Mouse (Mus musculus): ENCODE data around the gene Mospd3. TPM values are rescaled to one million over a fixed set of nuclear protein-coding genes. Genes with fewer than 3 reads are reported as not detected.

Mospd3 gene
- 4.9 and 5.8 TPM in 2 replicates for total RNA-seq (2014; rRNA removed)
- 61.5 and 67.9 TPM in 2 replicates for polyA plus RNA-seq (2015; fragmentation: Nextera tagmentation; extraction: Ambion mirVana)

- H3K27me3 ChIP-seq (ENCODE audit: insufficient read depth, low read length), result no peaks in the 10 kb centered on the region
- ATAC-seq, result peak; percentile 98
- no peak for TF ChIP-seq CTCF (IDR thresholded peaks at IDR 0.05; ENCODE audit: low read depth)
These were observed at the start of gene Mospd3 for GRCm38 (mm10) chr5:137600619-137601364. Gene Mospd3, minus strand, starts transcription at chr5:137601058.

DNA sequence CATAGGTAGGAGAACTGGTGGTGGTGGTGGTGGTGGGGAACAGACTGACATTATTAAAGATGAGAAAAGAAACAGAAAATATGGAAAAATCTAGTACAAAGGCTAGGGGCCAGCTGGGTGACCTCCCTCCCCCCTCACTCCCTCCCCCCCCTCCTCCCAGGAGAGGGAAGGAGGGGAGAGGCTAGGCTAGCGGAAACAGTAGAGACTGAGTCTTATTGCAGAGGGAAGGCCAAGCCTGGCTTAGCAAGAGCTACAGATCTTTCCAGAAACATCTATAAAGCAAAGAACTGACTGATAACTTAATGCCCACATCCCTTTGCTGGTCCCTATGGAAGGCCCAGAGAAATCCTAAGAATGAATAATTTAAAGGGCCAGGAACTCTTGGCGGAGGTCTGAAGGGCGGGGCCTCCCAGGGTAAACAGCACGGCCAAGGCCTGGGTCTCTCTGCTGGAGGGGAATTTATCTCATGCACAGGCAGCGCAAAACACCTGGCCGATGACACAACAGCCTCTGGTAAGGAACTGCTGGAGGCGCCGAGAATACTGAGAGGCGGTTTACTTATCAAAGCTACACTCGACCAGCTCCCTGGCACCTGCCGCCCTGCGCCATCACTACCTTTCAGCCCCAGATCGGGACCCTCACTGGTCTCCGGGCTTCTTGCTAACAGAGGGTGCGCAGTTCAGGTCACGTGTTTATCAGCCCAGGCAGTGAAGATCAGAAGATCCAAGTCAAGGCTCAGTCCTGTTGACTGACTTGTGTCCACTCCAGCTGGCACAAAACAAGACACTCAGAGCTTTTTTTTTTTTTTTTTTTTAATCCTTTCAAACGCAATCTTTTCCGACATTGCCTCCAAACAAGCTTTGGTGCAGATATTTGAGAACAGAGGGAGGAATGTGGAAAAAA lies 49.1 kb upstream of the Mospd3 start:
- no peak for TF ChIP-seq CTCF (IDR thresholded peaks at IDR 0.05; ENCODE audit: low read depth)
- Histone ChIP-seq H3K4me3 (ENCODE audit: low read depth, low read length) (no peak overlapping the region), H3K4me1 (ENCODE audit: insufficient read depth) (no peaks in the 10 kb centered on the region), H3K36me3 (ENCODE audit: insufficient read depth) (peaks cover 25% of the 10 kb centered on the region), H3K27me3 (ENCODE audit: insufficient read depth, low read length) (peaks cover 14% of the 10 kb centered on the region; the same call in 1 of the 2 replicates), H3K27ac (ENCODE audit: low read depth, low read length) (no peak overlapping the region), H3K9me3 (ENCODE audit: low read length) (no peaks in the 10 kb centered on the region), H3K4me2 (ENCODE audit: low read depth) (no peak overlapping the region), H3K9ac (no peak overlapping the region)
- 21% methylated on average over 18 of the region's 18 CpGs for WGBS
- DNase-seq (no peak), ATAC-seq (no peak)

More at GRCm38 (mm10) chr5:137600619-137601364, at the start of gene Mospd3:
- peaks cover 16% of the 10 kb centered on the region for H3K4me1 ChIP-seq (ENCODE audit: insufficient read depth)
- peak; percentile 98 for DNase-seq
- H3K9ac ChIP-seq, result peak within 1 kb of the TSS; percentile 87
- peak within 1 kb of the TSS; percentile 74 for H3K4me3 ChIP-seq (ENCODE audit: low read depth, low read length)
- 1% methylated on average over 41 of the region's 41 CpGs for WGBS
- H3K4me2 ChIP-seq (ENCODE audit: low read depth), result peak within 1 kb of the TSS; percentile 98
- H3K9me3 ChIP-seq (ENCODE audit: low read length), result no peaks in the 10 kb centered on the region
- H3K36me3 ChIP-seq (ENCODE audit: insufficient read depth), result no peaks in the 10 kb centered on the region
- H3K27ac ChIP-seq (ENCODE audit: low read depth, low read length), result peak within 1 kb of the TSS; percentile 75

- no peak for ATAC-seq
These were observed 48.4 kb upstream of the Mospd3 start for GRCm38 (mm10) chr5:137649251-137649650.

DNA sequence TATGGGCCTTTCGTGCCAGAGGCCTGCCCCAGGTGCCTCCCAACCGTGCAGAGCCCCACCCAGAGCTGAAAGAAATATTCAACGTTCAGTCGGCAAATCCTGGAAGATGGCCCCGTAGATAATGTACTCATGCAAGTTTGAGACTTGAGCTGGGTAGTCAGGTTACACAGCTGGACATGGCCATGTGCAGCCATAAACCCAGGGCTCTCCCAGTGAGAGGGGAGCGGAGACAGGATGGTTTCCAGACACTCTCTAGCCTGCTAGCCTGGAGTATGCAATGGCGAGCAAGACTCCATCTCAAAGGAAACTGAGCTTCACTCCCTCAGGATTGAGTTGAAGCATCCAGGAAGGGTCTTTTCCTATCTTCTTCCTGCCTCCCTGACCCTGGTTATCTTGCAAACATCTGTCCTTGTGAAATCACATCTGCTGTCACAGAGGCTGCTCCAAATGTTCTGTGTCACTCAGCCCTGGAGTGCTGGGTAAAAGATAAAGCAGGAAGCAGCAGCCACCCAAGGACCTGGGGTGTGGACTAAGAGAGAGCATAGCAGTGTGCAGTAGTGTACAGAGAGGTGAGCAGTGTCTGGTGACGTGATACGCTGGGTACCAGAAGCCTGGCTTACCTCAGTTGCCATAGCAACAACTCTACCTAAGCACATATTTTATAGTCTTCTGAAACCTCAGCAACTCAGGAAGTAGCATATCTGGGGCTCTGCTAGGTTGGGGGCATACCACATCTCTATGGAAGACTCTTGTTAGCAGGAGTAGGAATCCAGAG lies 47.2 kb upstream of the Mospd3 start:
- DNase-seq, result peak; percentile 53
- Histone ChIP-seq H3K27me3 (ENCODE audit: insufficient read depth, low read length) (peaks cover 14% of the 10 kb centered on the region), H3K4me2 (ENCODE audit: low read depth) (no peak overlapping the region), H3K9me3 (ENCODE audit: low read length) (no peaks in the 10 kb centered on the region), H3K27ac (ENCODE audit: low read depth, low read length) (no peak overlapping the region), H3K9ac (no peak overlapping the region), H3K4me3 (ENCODE audit: low read depth, low read length) (no peak overlapping the region), H3K4me1 (ENCODE audit: insufficient read depth) (no peaks in the 10 kb centered on the region), H3K36me3 (ENCODE audit: insufficient read depth) (peaks cover 11% of the 10 kb centered on the region)
- WGBS, result 74% methylated on average over 9 of the region's 9 CpGs
- ATAC-seq, result peak; percentile 87
- TF ChIP-seq CTCF (IDR thresholded peaks at IDR 0.05; ENCODE audit: low read depth), result no peak

More at GRCm38 (mm10) chr5:137649251-137649650, 48.4 kb upstream of the Mospd3 start:
- H3K4me1 ChIP-seq (ENCODE audit: insufficient read depth), result no peaks in the 10 kb centered on the region
- no peaks in the 10 kb centered on the region for H3K9me3 ChIP-seq (ENCODE audit: low read length)
- no peak overlapping the region for H3K4me2 ChIP-seq (ENCODE audit: low read depth)
- no peak overlapping the region for H3K4me3 ChIP-seq (ENCODE audit: low read depth, low read length)
- DNase-seq, result no peak
- no peak for TF ChIP-seq CTCF (IDR thresholded peaks at IDR 0.05; ENCODE audit: low read depth)
- peaks cover 22% of the 10 kb centered on the region for H3K36me3 ChIP-seq (ENCODE audit: insufficient read depth)
- H3K27me3 ChIP-seq (ENCODE audit: insufficient read depth, low read length), result peaks cover 14% of the 10 kb centered on the region; the same call in 1 of the 2 replicates
- no peak overlapping the region for H3K9ac ChIP-seq
- 25% methylated on average over 4 of the region's 4 CpGs for WGBS
- no peak overlapping the region for H3K27ac ChIP-seq (ENCODE audit: low read depth, low read length)

GRCm38 (mm10) chr5:137645652-137646091 lies 44.8 kb upstream of the Mospd3 start, which contains the start of gene Irs3:
Gene Irs3, minus strand, starts transcription at chr5:137645714.
- no peak for TF ChIP-seq CTCF (IDR thresholded peaks at IDR 0.05; ENCODE audit: low read depth)

DNA sequence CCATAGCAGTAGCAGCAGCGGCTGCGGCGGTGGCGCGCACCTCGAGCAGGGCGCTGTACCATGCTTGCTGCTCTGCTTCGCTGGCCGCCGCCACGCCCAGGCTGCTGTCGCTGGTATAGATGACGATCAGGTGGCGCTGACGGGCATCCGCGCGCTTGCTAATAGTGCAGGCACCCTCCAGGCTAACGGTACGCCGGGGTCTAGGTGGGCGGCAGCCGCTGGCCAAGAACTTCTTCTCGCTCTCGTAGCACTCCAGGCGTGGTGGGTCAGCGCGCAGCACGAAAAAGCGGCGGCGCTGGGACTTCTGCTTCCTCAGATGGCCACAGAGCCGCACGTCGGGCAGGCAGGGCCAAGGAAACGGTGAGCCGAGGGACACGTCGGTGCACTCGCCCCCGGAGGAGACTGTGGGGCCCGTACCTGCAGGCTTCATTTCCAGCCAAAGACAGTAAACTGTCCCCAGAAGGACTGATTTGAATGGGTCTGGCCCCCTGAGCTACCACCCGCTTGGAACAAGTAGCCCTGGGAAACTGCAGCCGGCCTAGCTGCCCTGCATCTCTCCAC lies 44.3 kb upstream of the Mospd3 start:
- H3K4me3 ChIP-seq (ENCODE audit: low read depth, low read length), result peak overlapping the region; percentile 18
- peak overlapping the region; percentile 44 for H3K4me2 ChIP-seq (ENCODE audit: low read depth)
- H3K9me3 ChIP-seq (ENCODE audit: low read length), result no peaks in the 10 kb centered on the region
- H3K27ac ChIP-seq (ENCODE audit: low read depth, low read length), result no peak overlapping the region
- H3K27me3 ChIP-seq (ENCODE audit: insufficient read depth, low read length), result peaks cover 14% of the 10 kb centered on the region
- ATAC-seq (no peak), DNase-seq (no peak)
- no peaks in the 10 kb centered on the region for H3K4me1 ChIP-seq (ENCODE audit: insufficient read depth)
- H3K9ac ChIP-seq, result no peak overlapping the region; the same call in 1 of the 2 replicates
- WGBS, result 4% methylated on average over 44 of the region's 44 CpGs
- no peak for TF ChIP-seq CTCF (IDR thresholded peaks at IDR 0.05; ENCODE audit: low read depth)
- H3K36me3 ChIP-seq (ENCODE audit: insufficient read depth), result peaks cover 8% of the 10 kb centered on the region

More at GRCm38 (mm10) chr5:137645652-137646091, 44.8 kb upstream of the Mospd3 start, which contains the start of gene Irs3:
- Histone ChIP-seq H3K4me2 (ENCODE audit: low read depth) (peak within 1 kb of the TSS; percentile 44), H3K27ac (ENCODE audit: low read depth, low read length) (no peak within 1 kb of the TSS), H3K9ac (no peak within 1 kb of the TSS; the same call in 1 of the 2 replicates), H3K27me3 (ENCODE audit: insufficient read depth, low read length) (peaks cover 14% of the 10 kb centered on the region), H3K4me3 (ENCODE audit: low read depth, low read length) (peak within 1 kb of the TSS; percentile 18), H3K9me3 (ENCODE audit: low read length) (no peaks in the 10 kb centered on the region), H3K4me1 (ENCODE audit: insufficient read depth) (no peaks in the 10 kb centered on the region), H3K36me3 (ENCODE audit: insufficient read depth) (peaks cover 4% of the 10 kb centered on the region)
- no peak for ATAC-seq
- no peak for DNase-seq
- 17% methylated on average over 11 of the region's 11 CpGs for WGBS

Measured in forebrain, postnatal 0 days (tissue).